Mouse (Mus musculus) erythroblast, embryonic 14.5 days (primary cell): Measurements from ENCODE around the gene Cog3.

Experiments
- GATA1 ChIP-seq: IDR thresholded peaks from 2 replicates; pipeline ENCODE4 v1.6.1; 2012; ENCODE audit warnings: low read length, inconsistent platforms, mixed read lengths
- TAL1 ChIP-seq: IDR thresholded peaks from 3 replicates; pipeline ENCODE4 v1.6.1; 2012; ENCODE audit warnings: low read length, inconsistent platforms, mixed read lengths

DNA sequence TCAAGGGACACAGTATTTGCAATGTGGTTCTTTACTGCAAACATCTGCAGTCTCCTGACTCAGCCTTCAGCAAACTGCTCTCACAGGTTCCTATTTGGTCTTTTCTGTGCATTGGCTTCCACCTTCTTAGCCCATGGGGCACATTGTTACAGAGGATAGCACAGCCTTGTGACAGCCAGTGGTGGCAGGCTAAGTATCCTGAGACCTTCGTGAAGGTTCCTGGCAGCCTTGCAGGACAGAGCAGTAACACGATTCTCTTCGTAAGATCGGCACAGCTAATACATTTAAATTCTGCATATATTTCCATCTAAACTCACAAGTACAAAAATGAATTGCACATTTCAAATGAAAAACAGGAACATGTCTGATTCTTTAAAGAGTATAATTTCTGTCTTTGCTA lies 41.6 kb upstream of the Cog3 start:
- TF ChIP-seq GATA1 (no peak), TAL1 (no peak)
